Mouse (Mus musculus) ES-CJ7 (cell line): ENCODE measurements around the gene Olfr6.
"Not testable (repeated sequence)": the region's sequence is repeated elsewhere in the genome, so short reads cannot be mapped to it uniquely, and the experiment has no call there.

Experiments used
- DNase-seq: peaks from one replicate; pipeline ENCODE4 v3.0.0; 2011; ENCODE audit warnings: low read depth, low spot score

Gene Olfr6

DNA sequence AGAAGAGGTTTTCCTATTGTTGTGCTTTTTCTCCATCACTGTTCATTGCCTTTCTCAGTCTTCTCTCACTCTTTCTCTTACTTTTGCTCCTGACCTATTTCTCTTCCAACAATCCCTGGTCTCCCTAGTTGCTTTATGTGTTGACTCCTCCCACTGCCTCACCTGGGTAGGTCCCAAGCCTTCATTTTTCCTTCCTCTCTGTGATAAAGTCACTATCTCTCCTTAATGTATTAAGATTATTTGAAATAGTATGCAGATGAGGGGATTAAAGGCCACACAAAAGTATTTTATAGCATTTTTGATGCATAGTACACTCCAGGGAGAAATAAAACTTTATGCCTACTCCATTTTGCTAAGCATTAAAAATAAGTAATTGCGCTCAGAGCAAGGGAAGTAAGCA, at the start of gene Olfr6:
Gene Olfr6, minus strand, starts transcription at position 101 of the 400 bp plus-strand sequence.
- no peak for DNase-seq

DNA sequence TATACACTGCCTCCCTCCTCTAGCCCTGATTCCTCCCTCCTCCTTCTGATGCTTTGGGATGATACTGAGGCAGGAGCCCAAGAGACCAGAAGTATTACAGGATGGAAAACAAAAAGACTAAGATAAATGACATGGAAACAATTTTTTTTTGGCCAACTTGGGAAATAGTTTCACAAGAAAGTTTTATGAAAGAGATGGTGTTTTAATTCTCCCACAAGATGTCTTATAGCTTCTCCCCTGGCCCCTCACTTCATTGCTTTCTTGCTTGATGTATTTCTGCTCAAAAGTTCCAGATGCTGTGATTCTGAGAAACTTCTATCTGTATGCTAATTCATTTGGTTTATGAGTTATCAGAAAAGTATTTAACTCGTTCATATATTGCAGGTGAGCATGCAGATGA, 42.2 kb upstream of the Olfr6 start, which contains the start of gene Olfr2:
Gene Olfr2, minus strand, starts transcription at position 101 of the 400 bp plus-strand sequence.
- no peak for DNase-seq

DNA sequence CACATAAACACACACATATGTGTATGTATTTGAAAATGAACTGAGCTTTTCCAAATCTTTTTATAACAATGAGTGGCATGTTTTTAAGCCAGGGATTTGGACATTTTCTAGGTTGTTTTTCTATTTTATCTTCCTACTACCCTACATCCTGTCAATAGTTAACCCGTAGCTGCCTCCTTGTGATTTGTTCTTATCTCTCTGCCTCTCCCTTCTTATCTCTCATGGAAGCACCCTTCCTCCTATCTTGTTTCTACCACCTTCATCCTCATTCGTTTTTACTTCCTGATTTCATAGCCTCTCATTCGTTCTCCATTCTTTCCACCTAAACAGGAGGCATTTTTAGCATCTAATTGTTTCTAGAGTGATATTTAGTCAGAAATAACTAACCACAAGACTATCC, 40.4 kb upstream of the Olfr6 start:
- no peak for DNase-seq

DNA sequence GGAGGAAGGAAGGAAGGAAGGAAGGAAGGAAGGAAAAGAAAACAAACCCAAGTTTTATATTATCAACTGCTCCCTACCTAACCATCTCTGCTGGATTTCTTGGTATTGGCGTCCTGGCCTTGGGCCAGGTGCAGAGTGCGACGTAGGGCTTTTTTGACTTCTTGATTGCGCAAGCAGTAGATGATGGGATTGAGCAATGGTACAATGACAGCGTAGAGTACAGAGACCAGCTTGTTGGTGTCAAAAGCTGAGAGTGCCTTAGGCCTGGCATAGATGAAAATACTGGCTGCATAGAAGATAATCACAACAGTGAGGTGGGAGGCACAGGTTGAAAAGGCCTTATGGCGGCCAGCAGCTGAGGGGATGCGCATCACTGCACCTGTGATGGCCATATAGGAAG, 37.1 kb upstream of the Olfr6 start:
- DNase-seq: no peak

DNA sequence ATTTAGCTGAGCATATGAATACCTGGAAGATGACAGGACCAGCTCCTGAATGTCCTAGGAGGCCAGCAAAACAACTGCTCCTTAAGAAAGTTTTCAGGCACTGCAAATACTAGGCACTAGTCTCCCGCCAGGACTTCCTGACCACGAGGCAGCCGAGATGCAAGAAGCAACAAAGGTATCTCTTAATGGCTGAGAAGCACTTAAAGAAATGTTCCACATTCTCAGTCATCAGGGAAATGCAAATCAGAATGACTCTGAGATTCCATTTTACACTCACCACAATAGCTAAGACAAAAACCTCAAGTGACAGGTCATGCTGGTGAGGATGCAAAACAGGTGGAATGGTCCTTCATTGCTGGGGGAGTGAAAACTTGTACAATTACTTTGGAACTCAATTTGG, 21.5 kb upstream of the Olfr6 start:
- DNase-seq: peak; percentile 13

DNA sequence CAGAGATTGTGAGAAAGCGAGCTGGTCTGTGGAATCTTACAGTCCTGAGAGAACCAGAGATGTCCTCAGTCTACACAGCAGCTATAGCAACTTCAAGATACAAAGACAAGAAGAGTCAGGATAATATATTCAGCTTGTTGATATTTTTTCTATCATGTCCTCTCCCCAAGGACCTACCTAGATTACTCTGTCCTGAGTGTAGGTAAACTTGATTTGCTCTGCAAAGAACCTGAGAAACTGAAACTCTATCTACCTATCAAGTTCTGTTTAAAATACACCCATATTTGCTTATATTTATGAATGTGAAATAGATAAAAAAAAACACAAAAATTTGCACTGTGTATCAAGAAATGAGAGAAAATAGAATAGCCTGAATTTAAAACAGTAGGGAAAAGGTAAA, 11.6 kb upstream of the Olfr6 start, which contains the start of gene Olfr711:
Gene Olfr711, minus strand, starts transcription at position 101 of the 400 bp plus-strand sequence.
- DNase-seq: no peak

DNA sequence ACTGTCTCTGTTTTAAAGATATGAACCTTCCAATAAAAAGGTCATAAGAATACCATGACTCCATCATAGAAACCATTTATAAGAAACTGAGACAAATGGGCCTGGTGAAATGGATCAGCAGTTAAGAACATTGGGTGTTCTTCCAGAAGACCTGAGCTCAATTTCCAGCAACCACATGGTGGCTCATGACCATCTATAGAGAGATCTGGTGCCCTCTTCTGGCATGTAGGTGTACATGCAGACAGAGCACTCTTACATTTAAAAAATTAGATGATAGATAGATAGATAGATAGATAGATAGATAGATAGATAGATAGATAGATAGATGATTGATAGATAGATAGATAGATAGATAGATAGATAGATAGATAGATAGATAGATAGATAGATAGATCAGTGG, 3.8 kb upstream of the Olfr6 start:
- DNase-seq: peak; percentile 41

DNA sequence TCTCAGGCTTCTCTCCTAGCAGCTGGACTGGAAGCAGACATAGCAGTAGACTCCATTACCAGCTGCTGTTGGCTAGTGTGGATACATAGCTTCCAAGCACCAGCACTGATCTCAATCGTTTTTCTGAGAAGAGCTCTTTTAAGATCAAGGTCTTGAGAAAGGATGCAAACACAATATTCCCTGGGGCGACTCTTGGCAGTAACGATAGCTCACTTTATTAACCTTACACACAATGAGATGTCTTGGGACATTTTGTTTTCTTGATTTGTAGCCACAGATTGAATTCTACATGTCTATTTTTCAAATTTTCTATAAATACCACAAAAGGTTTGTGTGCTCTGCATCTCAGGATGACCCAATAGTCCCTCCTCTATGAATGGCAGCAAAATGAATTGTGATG, 15.5 kb downstream of the Olfr6 start, which contains the start of gene Olfr710:
Gene Olfr710, minus strand, starts transcription at position 101 of the 400 bp plus-strand sequence.
- no peak for DNase-seq

DNA sequence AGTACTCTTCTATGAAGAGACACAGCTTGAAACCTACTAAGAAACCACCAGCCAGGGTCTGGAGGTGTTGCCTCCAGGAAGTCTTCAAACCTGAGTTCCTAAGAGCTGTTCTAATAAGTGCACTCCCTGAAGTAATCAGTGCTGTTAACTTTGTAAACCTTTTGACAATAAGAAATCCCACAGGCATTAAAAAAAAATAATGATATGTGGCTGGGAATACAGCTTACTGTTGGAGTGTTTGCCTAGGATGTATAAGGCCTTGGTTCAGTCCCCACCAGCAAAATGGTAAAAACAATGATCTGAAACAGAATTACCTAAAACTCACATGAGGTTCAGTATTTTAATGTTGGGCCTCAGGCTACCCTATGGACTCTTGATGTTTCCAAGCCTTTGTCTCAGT, 31.6 kb downstream of the Olfr6 start, which contains the start of gene Olfr709-ps1:
Gene Olfr709-ps1, minus strand, starts transcription at position 101 of the 400 bp plus-strand sequence.
- DNase-seq: no peak

DNA sequence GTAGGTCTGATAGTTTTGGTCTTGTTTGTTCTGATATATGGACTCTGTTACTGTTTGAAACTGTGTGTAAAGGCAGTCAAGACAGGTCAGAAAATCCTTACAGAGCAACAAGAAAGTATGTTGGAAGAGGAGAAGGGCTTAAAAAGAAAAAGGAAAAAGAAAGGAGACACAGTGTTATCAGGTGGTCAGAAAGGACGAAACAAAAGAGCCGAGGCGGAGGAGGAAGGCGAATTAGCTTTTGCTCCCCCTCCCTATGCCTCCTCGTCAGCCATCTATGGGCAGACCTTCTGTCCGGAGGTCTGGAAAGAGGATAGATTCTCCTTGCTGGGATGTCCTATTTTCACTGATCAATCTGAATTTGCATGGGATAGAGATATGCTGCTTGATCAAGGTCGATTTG, 42.8 kb downstream of the Olfr6 start:
- not testable (repeated sequence) for DNase-seq

DNA sequence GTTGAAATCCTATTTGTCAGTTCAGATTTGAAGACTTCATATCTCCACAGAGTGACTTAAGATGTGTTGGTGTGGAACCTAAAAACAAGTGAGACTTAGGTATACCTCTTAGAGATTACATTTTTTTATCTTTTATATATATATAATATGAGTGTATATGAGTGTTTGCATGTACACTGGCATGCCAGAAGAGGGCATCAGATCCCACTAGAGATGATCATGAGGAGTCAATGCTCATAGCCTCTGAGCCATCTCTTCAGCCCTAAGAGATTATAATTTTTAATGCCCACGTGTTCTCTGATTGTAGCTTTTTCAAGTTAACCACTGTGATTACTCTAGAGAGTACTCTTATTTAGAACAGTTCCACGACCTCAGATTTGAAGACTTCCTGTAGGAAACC, 56.1 kb downstream of the Olfr6 start, which contains the start of gene Olfr1532-ps1:
Gene Olfr1532-ps1, plus strand, starts transcription at position 326 of the 400 bp plus-strand sequence.
- DNase-seq: no peak
